Mouse (Mus musculus): Measurements from ENCODE around the gene Gpr143.
"Not testable (repeated sequence)": the region's sequence is repeated elsewhere in the genome, so short reads cannot be mapped to it uniquely, and the experiment has no call there.

Gene Gpr143

GRCm38 (mm10) chrX:152781720-152782403 lies at the start of gene Gpr143:
TSS of gene Gpr143 (plus strand) at chrX:152781921.
- DNase-seq, result peak; percentile 6

GRCm38 (mm10) chrX:152735283-152735682 lies 46.4 kb upstream of the Gpr143 start:
- DNase-seq, result no peak

GRCm38 (mm10) chrX:152738191-152738590 lies 43.5 kb upstream of the Gpr143 start:
- no peak for DNase-seq

- DNase-seq, result no peak
Measured at GRCm38 (mm10) chrX:152738759-152739368, 42.9 kb upstream of the Gpr143 start.

GRCm38 (mm10) chrX:152743642-152744041 lies 38.1 kb upstream of the Gpr143 start:
- no peak for DNase-seq

- DNase-seq, result no peak
Measured at GRCm38 (mm10) chrX:152745925-152746324, 35.8 kb upstream of the Gpr143 start.

GRCm38 (mm10) chrX:152755819-152756218 lies 25.9 kb upstream of the Gpr143 start:
- no peak for DNase-seq

GRCm38 (mm10) chrX:152756293-152756692 lies 25.4 kb upstream of the Gpr143 start:
- DNase-seq, result no peak

- DNase-seq, result no peak
Measured at GRCm38 (mm10) chrX:152762437-152762836, 19.3 kb upstream of the Gpr143 start.

GRCm38 (mm10) chrX:152762855-152763254 lies 18.9 kb upstream of the Gpr143 start:
- DNase-seq, result no peak

GRCm38 (mm10) chrX:152764171-152764570 lies 17.6 kb upstream of the Gpr143 start:
- DNase-seq, result no peak

- no peak for DNase-seq
Measured at GRCm38 (mm10) chrX:152768891-152769599, 12.7 kb upstream of the Gpr143 start, which contains the start of gene Shroom2. TSS of gene Shroom2 (minus strand) at chrX:152769465.

GRCm38 (mm10) chrX:152769600-152770157 lies 12.0 kb upstream of the Gpr143 start:
- peak; percentile 17 for DNase-seq

GRCm38 (mm10) chrX:152788129-152788528 lies 6.4 kb downstream of the Gpr143 start:
- no peak for DNase-seq

GRCm38 (mm10) chrX:152788611-152789010 lies 6.9 kb downstream of the Gpr143 start:
- no peak for DNase-seq

- no peak for DNase-seq
Measured at GRCm38 (mm10) chrX:152805317-152805716, 23.6 kb downstream of the Gpr143 start.

- no peak for DNase-seq
Measured at GRCm38 (mm10) chrX:152813339-152813738, 31.6 kb downstream of the Gpr143 start.

GRCm38 (mm10) chrX:152818996-152819395 lies 37.3 kb downstream of the Gpr143 start:
- no peak for DNase-seq

- DNase-seq, result not testable (repeated sequence)
Measured at GRCm38 (mm10) chrX:152831003-152831550, 49.4 kb downstream of the Gpr143 start.

- DNase-seq, result not testable (repeated sequence)
Measured at GRCm38 (mm10) chrX:152834940-152835339, 53.2 kb downstream of the Gpr143 start.

GRCm38 (mm10) chrX:152855076-152855772 lies 73.5 kb downstream of the Gpr143 start:
- DNase-seq, result no peak
